Mouse (Mus musculus): ENCODE data around the gene Hs3st3a1.
A peak's percentile ranks its signal among the peaks of the same experiment; 100 is the strongest.

The Hs3st3a1 gene

GRCm38 (mm10) chr11:64489587-64490433, 54.7 kb downstream of the Hs3st3a1 start:
- DNase-seq (ENCODE audit: low spot score in 2 of 2) = no peak

DNA sequence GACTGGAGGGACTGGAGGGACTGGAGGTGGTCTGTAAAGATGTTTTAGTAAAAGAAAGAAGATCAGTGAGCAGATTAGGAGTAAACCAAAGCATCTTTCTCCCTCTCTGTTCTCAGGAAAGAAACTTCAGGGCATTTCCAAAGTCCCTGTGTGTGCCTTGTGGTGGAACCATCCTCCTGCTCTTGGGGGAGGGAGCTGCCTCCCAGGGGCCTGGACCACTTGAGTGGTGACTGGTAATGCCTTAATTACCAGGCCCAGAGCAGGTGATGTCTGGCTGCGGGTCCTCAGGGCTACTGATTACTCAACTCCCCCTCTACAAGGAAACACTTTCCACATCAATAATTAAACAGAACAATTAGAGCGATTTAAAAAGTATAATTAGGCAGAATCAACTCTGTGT, 59.3 kb downstream of the Hs3st3a1 start:
- DNase-seq (ENCODE audit: low spot score in 2 of 2) = no peak

DNA sequence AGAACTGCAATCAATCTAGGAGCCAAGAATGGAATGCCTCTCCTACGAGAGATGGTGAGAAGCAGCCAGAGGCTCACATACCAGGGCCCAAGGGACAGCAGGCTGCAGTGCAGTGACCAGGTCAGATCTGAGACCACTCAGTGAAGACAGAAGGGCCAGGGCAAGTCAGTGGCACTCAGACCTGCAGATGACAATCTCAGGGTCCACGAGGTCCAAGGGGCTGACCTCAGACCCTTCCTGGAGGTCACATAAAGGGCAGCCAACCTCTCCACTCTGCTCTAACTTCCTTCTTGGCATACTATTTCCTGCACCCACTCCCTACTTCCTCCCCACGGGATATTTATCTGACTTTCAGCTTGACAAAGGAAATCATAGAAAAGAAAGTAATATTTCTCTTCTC, 60.8 kb downstream of the Hs3st3a1 start:
- no peak for DNase-seq (ENCODE audit: low spot score in 2 of 2)

- no peak for DNase-seq (ENCODE audit: low spot score in 2 of 2)
These were observed 61.5 kb downstream of the Hs3st3a1 start for GRCm38 (mm10) chr11:64496677-64497076.

- no peak for DNase-seq (ENCODE audit: low spot score in 2 of 2)
These were observed 65.5 kb downstream of the Hs3st3a1 start for GRCm38 (mm10) chr11:64500536-64501112.

- no peak for DNase-seq (ENCODE audit: low spot score in 2 of 2)
These were observed 67.9 kb downstream of the Hs3st3a1 start for GRCm38 (mm10) chr11:64503040-64503439.

DNA sequence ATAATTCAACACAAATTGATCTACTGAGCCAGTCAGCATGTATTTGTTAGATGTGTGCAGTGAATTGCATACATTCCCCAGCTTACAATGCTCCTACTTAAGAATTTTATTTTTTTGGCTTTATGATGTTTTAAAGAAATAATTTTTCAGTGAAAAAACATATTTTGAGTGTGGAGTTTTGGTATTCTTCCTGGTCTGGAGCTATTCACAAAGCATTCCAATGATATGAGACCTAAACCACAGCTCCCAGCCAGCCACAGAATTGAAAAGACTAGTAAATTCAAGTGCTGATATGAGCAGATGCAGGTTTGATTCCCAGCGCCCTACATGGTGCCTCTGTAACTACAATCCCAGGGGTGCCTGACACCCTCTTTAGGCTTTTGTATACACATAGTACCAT, 70.8 kb downstream of the Hs3st3a1 start:
- DNase-seq (ENCODE audit: low spot score in 2 of 2) = no peak

DNA sequence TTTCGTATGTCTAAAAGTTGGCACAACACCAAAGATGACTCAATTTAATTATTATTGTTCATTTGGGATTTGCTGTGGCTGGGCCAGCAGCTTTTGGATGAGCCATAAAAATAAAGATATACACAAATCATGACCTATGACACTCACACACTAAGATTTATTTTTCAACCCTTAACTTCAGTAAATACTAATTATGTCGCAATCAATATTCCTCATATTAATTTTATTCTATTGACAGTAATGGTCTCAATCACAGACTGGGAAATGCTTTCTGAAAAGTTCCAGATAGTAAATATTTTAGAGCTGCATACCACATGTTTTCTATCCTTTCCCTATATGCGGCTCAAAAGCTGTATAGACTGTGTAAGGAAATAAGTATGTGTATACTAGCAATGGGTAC, 71.9 kb downstream of the Hs3st3a1 start:
- no peak for DNase-seq (ENCODE audit: low spot score in 2 of 2)

GRCm38 (mm10) chr11:64509106-64509505, 74.0 kb downstream of the Hs3st3a1 start:
- no peak for DNase-seq (ENCODE audit: low spot score in 2 of 2)

DNA sequence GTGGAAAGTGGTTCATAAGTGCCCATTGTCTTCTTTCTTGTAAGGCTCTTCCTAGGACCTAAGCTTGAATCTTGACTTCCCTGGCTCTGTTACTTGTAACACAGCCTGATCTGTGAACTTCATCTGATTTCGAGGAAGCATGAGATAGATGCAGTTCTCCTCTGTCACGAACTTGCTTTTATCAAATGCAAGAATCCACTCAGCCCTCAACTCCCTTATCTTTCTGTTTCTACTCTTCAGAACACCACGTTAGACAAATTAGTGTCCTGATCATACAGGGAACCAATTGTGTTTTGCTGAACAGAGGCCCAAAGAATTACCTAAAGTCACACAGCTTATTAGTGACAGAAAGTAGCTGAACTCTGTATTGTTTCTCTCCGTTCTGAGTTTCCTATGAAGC, 77.2 kb downstream of the Hs3st3a1 start:
- DNase-seq (ENCODE audit: low spot score in 2 of 2) = no peak

DNA sequence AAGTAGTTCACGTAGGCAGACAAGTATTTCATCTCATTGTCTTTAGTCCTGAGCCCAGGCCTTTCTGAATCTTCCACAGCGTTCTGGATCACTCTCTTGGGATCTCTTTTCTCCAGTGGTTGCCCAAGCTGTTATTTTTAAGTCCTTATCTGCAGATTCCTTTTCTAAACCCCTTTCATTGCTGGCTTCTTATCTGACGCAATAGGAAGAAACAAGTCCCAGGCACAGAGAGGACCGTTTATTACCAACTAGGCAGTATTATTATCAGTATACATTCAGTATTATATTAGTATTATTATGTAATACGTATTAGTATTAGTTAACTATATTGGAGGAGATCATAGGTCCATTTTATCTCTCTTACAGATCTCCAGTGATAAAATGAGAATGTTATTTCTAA, 78.3 kb downstream of the Hs3st3a1 start:
- DNase-seq (ENCODE audit: low spot score in 2 of 2) = no peak

GRCm38 (mm10) chr11:64516712-64517589, 81.8 kb downstream of the Hs3st3a1 start:
- no peak for DNase-seq (ENCODE audit: low spot score in 2 of 2)

DNA sequence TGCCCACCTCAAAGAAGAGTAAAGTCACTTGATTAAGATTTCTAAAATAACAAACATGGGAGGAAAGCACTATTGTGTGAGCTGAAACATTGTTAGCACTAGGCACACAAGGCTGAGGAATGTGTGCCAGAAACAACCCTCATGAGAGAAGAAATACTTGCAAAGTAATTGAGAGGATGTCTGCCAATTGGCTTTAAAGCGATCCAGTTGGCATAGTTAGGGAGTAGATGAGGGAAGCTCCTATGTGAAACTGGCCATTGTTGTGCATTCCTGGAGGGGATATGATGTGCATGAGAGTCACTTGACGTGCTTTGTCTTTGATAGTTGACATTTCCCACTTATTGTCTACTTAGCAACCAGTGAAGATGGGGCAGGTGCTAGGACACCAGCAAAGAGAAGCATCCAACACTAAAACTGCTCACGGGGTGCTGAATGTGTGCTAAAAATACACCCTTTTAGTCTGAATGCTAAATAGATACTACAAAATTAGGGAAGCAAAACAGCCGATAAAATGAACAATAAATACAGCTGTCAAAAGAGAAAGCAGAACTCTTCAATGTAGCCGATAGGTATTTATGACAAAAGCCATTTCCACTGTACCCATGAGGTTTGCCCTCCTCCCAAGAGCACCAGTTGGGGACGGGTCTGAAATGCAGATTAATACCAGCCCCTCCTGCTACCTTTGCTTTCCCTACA, 83.2 kb downstream of the Hs3st3a1 start:
- no peak for DNase-seq (ENCODE audit: low spot score in 2 of 2)

- DNase-seq (ENCODE audit: low spot score in 2 of 2) = no peak
These were observed 89.0 kb downstream of the Hs3st3a1 start for GRCm38 (mm10) chr11:64523993-64524570.

- peak; percentile 21 to 41 for DNase-seq (ENCODE audit: low spot score in 2 of 2)
These were observed 102.1 kb downstream of the Hs3st3a1 start for GRCm38 (mm10) chr11:64537230-64537629.

- no peak for DNase-seq (ENCODE audit: low spot score in 2 of 2)
These were observed 106.7 kb downstream of the Hs3st3a1 start for GRCm38 (mm10) chr11:64541866-64542265.

DNA sequence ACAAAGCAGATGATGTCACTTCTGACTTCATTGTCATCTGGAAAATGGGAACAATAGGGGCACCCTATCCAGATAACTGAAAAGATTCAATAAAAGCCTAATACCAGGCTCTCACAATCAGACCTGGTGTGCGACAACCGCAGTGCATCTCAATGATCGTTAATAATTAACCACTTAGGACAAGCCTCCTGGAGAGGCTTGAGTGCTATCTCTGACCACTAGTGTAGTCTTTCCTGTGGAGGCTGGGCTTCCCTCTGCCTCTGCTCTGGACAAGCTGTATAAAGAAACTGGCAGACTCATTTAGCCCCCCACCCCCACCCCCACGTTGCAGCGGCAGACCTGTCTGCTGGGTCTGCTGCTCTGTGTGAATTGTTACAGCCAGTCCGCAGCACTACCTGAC, 107.2 kb downstream of the Hs3st3a1 start:
- no peak for DNase-seq (ENCODE audit: low spot score in 2 of 2)

DNA sequence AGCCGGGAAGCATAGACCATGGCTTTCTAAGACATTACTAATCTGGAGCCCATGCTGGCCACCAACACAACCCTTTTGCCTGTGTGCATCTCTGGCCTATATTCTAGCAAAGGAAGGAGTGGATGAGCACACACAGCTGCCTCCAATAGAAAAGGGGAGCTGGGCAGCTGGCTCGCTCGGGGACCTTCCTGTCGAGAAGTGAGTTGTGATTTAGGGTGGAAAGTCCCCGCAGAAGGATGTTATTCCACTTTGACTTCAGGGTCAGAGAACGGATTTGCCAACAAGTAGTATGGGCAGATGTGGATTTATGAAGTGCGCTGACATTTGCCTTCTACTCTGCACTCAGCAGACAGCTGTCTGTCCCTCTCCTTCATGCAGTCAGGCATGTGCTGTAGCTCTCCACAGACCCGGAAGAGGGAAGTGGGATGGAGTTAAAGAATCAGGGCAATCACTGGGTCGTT, 108.1 kb downstream of the Hs3st3a1 start:
- no peak for DNase-seq (ENCODE audit: low spot score in 2 of 2)

DNA sequence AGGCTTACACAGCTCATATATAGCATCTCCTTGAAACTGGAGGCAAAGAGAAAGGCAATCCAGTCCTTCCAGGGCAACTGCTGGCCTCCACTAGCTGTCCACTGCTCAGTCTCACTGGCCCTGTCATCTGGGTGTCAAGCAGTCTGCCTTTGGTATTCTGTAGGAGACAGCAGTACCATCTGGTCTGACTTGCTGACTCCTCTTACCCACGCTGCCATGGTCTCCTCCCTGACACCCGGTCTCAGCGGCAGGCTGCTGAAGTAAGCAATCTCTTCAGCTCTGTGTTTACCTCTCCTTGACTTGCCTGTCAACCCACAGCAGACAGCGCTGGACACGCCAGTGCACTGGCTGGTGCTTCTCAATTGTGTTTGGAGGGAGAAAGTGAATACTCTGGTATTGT, 109.1 kb downstream of the Hs3st3a1 start:
- DNase-seq (ENCODE audit: low spot score in 2 of 2) = no peak

GRCm38 (mm10) chr11:64549380-64549779, 114.2 kb downstream of the Hs3st3a1 start:
- no peak for DNase-seq (ENCODE audit: low spot score in 2 of 2)

- no peak for DNase-seq (ENCODE audit: low spot score in 2 of 2)
These were observed 114.8 kb downstream of the Hs3st3a1 start for GRCm38 (mm10) chr11:64549955-64550354.
